Mouse (Mus musculus): ENCODE measurements around the gene Ebf1.

The Ebf1 gene

GRCm38 (mm10) chr11:45017493-45017892, 400.4 kb downstream of the Ebf1 start:
- DNase-seq (ENCODE audit: low read depth, low spot score), result no peak

- no peak for DNase-seq (ENCODE audit: low read depth, low spot score)
Observed at GRCm38 (mm10) chr11:45026012-45026411, 408.9 kb downstream of the Ebf1 start.

DNA sequence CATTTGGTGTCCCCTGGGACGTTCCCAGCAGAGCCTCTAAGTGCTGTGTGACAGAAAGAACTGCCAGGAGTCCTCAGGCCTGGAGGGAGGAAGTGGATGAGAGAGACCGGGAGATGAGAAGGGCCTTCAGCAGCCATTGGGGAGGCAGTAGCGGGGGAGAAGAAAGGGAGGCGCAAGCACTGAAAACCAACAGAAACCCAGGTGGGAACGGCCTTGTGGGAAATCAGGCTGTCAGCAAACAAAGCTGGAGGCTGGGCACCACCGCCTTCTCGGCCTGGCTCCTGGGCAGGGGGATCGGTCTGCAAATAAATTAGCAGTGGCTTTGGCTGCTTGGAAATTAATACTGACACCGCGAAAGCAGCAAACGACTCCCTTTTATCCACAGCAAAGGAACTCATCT, 409.6 kb downstream of the Ebf1 start:
- no peak for DNase-seq (ENCODE audit: low read depth, low spot score)

GRCm38 (mm10) chr11:45027076-45027475, 410.0 kb downstream of the Ebf1 start:
- no peak for DNase-seq (ENCODE audit: low read depth, low spot score)

DNA sequence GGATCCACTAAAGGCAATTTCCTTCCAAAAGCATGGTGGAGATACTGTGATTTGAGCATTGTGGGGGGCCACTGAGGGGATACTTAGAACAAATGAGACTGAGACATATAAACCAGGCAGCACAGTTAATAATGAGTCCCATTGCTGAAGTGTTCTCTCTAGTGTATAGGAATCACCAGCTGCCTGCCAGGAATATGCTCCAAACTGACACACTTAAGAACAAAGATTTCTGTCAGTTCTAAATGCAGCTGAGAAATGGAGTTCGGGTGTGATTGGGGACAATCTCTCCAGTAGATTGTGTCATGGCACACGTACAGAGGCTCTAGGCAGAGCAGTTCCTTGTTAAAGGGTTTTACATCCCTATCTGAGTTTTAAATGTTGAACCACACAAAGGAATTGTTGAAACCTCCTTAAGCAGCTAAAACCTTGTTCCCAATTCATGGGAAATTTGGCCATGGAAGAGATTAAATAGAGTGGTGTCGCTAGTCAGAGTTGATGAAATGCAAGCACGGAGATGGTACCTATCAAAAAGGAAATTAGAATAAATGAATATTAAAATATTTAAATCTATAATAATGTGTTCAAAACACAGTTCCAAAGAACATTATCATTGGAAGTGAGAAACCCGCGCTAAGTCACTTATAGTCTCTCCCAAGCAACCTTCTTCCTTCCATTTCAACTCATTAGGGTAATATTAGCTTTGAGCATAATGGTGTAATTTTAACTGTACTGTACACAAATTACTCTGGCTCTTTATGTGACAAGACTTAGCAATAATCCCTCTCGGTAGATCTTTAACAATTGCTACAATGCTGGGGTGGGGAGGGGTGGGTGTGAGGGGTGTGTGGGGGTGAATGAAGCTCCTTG, 438.9 kb downstream of the Ebf1 start:
- no peak for DNase-seq (ENCODE audit: low read depth, low spot score)
